Mouse (Mus musculus): ENCODE results near the gene Git1. TPM values are rescaled to one million over a fixed set of nuclear protein-coding genes. Genes with fewer than 3 reads are reported as not detected.

The Git1 gene
- polyA plus RNA-seq, 1 experiment, result 119 TPM

DNA sequence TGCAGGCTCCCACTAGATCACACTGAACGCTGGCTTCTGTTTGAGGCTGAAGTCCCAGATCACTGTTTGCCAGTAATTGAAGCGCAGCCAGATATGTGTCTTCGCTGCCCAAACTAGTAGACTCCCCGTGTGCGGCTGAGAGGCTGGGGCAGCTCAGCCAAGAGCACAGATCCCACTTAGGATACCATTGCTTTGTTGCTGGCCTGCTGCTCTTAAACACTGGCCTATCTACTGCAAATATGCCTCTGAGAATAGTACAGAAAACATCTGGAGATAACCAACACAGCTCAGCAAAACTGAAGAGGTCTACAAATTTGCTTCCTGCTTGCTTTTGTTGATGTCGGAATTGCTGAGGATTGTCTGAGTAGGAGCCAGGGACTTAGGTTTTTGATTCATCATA is 36.5 kb upstream of the Git1 start:
- peaks cover 2% of the 10 kb centered on the region; the same call in 1 of the 2 replicates for H3K27me3 ChIP-seq (ENCODE audit: control insufficient read depth, insufficient read depth, low read length)
- H3K36me3 ChIP-seq (ENCODE audit: control insufficient read depth, insufficient read depth, low read length), result peaks cover 28% of the 10 kb centered on the region
- no peak overlapping the region for H3K4me3 ChIP-seq (ENCODE audit: low read depth, low read length)
- no peaks in the 10 kb centered on the region for H3K4me1 ChIP-seq (ENCODE audit: control insufficient read depth, insufficient read depth, insufficient read length, low read length)
- H3K27ac ChIP-seq (ENCODE audit: insufficient read depth, low read depth, low read length), result no peak overlapping the region
- TF ChIP-seq POLR2A (IDR thresholded peaks at IDR 0.05; ENCODE audit: low read depth, low read length) (no peak), CTCF (IDR thresholded peaks at IDR 0.05; ENCODE audit: extremely low read depth, insufficient read length, insufficient replicate concordance, low read depth, low read length) (no peak)
- 78% methylated on average over 6 of the region's 6 CpGs for WGBS

DNA sequence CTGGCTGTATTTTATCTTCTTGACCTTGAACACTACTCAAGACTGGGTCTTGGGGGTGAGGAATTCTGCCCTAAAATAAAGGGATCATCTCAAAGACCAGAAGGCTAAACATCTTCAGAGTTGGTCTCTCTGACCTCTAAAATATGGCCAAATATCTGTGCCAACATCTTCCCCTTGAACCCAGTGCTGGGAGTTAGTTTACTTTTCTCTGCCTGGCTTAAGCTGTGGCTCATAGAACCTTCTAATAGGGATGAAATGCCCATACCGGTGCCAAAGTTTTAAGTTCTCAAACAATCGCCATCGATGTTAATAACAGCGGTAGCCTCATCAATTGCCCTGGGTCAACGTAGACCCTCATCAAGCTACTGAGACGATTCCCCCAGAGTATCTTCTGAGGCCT is 31.5 kb upstream of the Git1 start:
- TF ChIP-seq POLR2A (IDR thresholded peaks at IDR 0.05; ENCODE audit: low read depth, low read length), result no peak
- no peak for TF ChIP-seq CTCF (IDR thresholded peaks at IDR 0.05; ENCODE audit: extremely low read depth, insufficient read length, insufficient replicate concordance, low read depth, low read length)
- H3K36me3 ChIP-seq (ENCODE audit: control insufficient read depth, insufficient read depth, low read length), result peaks cover 2% of the 10 kb centered on the region; the same call in 1 of the 2 replicates
- 4% methylated on average over 6 of the region's 6 CpGs for whole genome bisulfite sequencing
- H3K27me3 ChIP-seq (ENCODE audit: control insufficient read depth, insufficient read depth, low read length), result peaks cover 14% of the 10 kb centered on the region
- peaks cover 4% of the 10 kb centered on the region for H3K4me1 ChIP-seq (ENCODE audit: control insufficient read depth, insufficient read depth, insufficient read length, low read length)
- peak overlapping the region; percentile 68 for H3K4me3 ChIP-seq (ENCODE audit: low read depth, low read length)
- H3K27ac ChIP-seq (ENCODE audit: insufficient read depth, low read depth, low read length), result no peak overlapping the region

DNA sequence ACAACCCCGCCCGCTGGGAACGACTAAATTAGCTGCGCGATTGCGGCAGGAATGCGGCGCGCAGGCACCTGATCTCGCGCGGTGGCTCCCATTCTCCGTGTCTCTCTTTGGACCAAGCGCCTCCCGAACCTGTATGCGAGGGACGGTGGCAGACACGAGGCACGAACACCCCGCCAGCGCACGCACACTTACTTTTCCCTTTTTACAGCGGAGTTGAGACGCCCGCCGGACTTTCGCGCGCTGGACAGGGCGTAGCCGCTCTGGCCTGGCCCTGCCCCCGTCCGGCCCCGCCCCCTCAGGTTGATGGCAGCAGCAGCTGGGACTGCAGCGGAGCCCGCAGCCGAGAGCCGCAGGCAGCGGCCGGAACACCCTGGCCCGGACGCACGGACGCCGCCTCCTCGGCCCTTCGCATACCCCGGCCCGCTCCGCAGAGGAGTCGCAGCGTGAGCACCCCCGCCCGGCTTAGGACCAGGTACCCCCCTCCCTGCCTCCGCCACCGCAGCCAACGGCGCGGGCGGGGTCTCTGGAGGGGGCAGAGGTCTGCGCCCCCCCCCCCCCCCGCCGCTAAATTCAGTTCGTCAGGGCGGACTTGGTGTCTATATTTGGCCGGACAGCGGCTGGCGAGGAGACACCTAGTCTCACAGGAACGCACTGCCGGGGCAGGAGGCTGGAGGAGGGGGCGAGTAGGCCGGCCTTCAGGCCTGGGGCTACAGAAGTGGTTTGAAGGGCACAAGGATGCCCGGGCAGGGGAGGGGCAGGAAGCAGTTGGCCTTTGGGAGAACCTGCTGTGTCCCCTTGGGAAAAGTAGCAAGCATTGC is 30.9 kb upstream of the Git1 start, which contains the start of gene Coro6:
Gene Coro6 (plus strand): TSS at position 129 of the 818 bp plus-strand sequence.
- peaks cover 7% of the 10 kb centered on the region for H3K4me1 ChIP-seq (ENCODE audit: control insufficient read depth, insufficient read depth, insufficient read length, low read length)
- TF ChIP-seq CTCF (IDR thresholded peaks at IDR 0.05; ENCODE audit: extremely low read depth, insufficient read length, insufficient replicate concordance, low read depth, low read length) (no peak), POLR2A (IDR thresholded peaks at IDR 0.05; ENCODE audit: low read depth, low read length) (no peak)
- H3K27ac ChIP-seq (ENCODE audit: insufficient read depth, low read depth, low read length), result no peak within 1 kb of the TSS
- peaks cover 18% of the 10 kb centered on the region for H3K27me3 ChIP-seq (ENCODE audit: control insufficient read depth, insufficient read depth, low read length)
- peak within 1 kb of the TSS; percentile 68 for H3K4me3 ChIP-seq (ENCODE audit: low read depth, low read length)
- 2% methylated on average over 73 of the region's 73 CpGs for WGBS
- H3K36me3 ChIP-seq (ENCODE audit: control insufficient read depth, insufficient read depth, low read length), result peaks cover 2% of the 10 kb centered on the region; the same call in 1 of the 2 replicates

DNA sequence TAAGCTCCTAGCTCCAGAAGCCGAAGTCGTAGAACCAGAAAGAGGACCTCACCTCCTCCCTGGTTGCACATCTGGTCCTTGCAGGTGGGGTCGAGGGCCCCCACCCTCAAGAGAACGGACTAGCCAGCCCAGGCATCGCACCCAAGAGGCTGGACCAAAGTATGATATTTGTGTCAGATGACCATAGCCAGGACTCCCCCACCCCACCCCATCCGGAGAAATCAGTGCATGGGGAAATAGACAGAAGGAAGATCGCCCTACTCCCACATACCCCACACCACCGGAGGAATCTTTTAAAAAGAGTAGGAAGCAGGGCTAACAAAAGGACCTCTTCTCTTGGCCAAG is 30.3 kb upstream of the Git1 start:
- peak overlapping the region; percentile 68 for H3K4me3 ChIP-seq (ENCODE audit: low read depth, low read length)
- TF ChIP-seq POLR2A (IDR thresholded peaks at IDR 0.05; ENCODE audit: low read depth, low read length) (no peak), CTCF (IDR thresholded peaks at IDR 0.05; ENCODE audit: extremely low read depth, insufficient read length, insufficient replicate concordance, low read depth, low read length) (no peak)
- no peaks in the 10 kb centered on the region for H3K36me3 ChIP-seq (ENCODE audit: control insufficient read depth, insufficient read depth, low read length)
- H3K27me3 ChIP-seq (ENCODE audit: control insufficient read depth, insufficient read depth, low read length), result peaks cover 18% of the 10 kb centered on the region
- H3K27ac ChIP-seq (ENCODE audit: insufficient read depth, low read depth, low read length), result no peak overlapping the region
- peaks cover 10% of the 10 kb centered on the region for H3K4me1 ChIP-seq (ENCODE audit: control insufficient read depth, insufficient read depth, insufficient read length, low read length)
- 37% methylated on average over 8 of the region's 8 CpGs for WGBS

DNA sequence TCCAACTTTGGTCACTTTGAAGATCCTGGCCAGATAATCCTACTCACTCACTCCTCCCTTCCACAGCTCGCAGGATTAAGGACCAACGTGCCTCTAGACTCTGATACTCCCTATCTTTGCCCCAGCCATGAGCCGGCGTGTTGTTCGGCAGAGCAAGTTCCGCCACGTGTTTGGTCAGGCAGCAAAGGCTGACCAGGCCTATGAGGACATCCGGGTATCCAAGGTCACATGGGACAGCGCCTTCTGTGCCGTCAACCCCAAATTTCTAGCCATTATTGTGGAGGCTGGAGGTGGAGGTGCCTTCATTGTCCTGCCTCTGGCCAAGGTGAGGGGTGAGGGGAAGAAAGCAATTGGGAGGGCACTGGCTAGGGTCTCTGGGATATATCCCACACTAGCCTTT is 29.6 kb upstream of the Git1 start:
- TF ChIP-seq POLR2A (IDR thresholded peaks at IDR 0.05; ENCODE audit: low read depth, low read length), result no peak
- no peak for TF ChIP-seq CTCF (IDR thresholded peaks at IDR 0.05; ENCODE audit: extremely low read depth, insufficient read length, insufficient replicate concordance, low read depth, low read length)
- Histone ChIP-seq H3K27me3 (ENCODE audit: control insufficient read depth, insufficient read depth, low read length) (peaks cover 18% of the 10 kb centered on the region), H3K36me3 (ENCODE audit: control insufficient read depth, insufficient read depth, low read length) (no peaks in the 10 kb centered on the region), H3K4me1 (ENCODE audit: control insufficient read depth, insufficient read depth, insufficient read length, low read length) (peaks cover 10% of the 10 kb centered on the region), H3K4me3 (ENCODE audit: low read depth, low read length) (no peak overlapping the region), H3K27ac (ENCODE audit: insufficient read depth, low read depth, low read length) (no peak overlapping the region)
- 76% methylated on average over 10 of the region's 10 CpGs for WGBS

DNA sequence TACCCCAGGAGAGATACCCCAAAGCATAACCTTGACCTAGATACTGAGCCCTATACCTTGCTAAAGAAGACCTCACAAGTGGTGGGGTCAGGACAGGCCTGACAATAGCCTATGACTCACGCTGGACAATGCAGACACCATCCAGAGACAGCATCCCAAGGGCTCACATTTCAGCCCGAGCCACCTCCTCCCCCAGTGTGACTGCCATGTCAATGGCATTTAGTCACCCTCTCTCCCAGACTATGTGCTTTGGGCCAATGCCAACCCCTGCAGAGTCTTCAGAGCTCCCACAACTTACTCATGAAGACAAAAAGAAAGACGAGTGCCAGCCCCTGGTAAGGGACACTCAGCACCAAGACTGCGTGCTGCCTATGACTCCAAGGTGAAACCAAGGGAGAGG is 28.7 kb upstream of the Git1 start:
- H3K36me3 ChIP-seq (ENCODE audit: control insufficient read depth, insufficient read depth, low read length), result no peaks in the 10 kb centered on the region
- peaks cover 10% of the 10 kb centered on the region for H3K4me1 ChIP-seq (ENCODE audit: control insufficient read depth, insufficient read depth, insufficient read length, low read length)
- no peak overlapping the region for H3K27ac ChIP-seq (ENCODE audit: insufficient read depth, low read depth, low read length)
- TF ChIP-seq CTCF (IDR thresholded peaks at IDR 0.05; ENCODE audit: extremely low read depth, insufficient read length, insufficient replicate concordance, low read depth, low read length), result no peak
- peaks cover 18% of the 10 kb centered on the region for H3K27me3 ChIP-seq (ENCODE audit: control insufficient read depth, insufficient read depth, low read length)
- WGBS, result 52% methylated on average over 4 of the region's 4 CpGs
- H3K4me3 ChIP-seq (ENCODE audit: low read depth, low read length), result no peak overlapping the region

DNA sequence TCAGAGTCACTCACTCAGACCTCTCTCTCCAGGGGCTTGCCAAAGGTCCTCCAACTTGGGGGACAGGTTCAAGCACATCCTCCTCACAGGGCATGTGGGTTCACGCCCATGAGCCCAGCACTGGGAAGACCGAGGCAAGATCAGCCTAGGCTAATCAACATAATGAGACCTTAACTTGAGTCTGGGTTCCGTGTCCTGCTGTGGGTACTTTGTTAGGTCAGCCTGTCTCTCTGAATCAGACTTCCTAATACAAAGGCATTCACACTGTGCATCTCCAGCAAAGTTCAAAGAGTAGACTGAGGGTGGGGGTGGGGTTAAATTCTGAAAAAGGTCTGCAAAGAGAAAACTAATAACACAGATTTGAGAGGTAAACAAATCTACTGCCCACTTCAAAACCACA is 28.3 kb upstream of the Git1 start:
- Histone ChIP-seq H3K36me3 (ENCODE audit: control insufficient read depth, insufficient read depth, low read length) (no peaks in the 10 kb centered on the region), H3K27ac (ENCODE audit: insufficient read depth, low read depth, low read length) (no peak overlapping the region), H3K4me1 (ENCODE audit: control insufficient read depth, insufficient read depth, insufficient read length, low read length) (peaks cover 10% of the 10 kb centered on the region), H3K27me3 (ENCODE audit: control insufficient read depth, insufficient read depth, low read length) (peaks cover 18% of the 10 kb centered on the region), H3K4me3 (ENCODE audit: low read depth, low read length) (no peak overlapping the region)
- WGBS, result 78% methylated on average over 3 of the region's 3 CpGs
- TF ChIP-seq CTCF (IDR thresholded peaks at IDR 0.05; ENCODE audit: extremely low read depth, insufficient read length, insufficient replicate concordance, low read depth, low read length) (no peak), POLR2A (IDR thresholded peaks at IDR 0.05; ENCODE audit: low read depth, low read length) (no peak)

Measured in small intestine, adult 2 months (tissue).